Mouse (Mus musculus) stomach, postnatal 0 days (tissue): Measurements from ENCODE around the gene Alox5.

ENCODE experiments used
- CTCF ChIP-seq: IDR thresholded peaks from 2 replicates; pipeline ENCODE4 v1.5.1; 2016; ENCODE audit warnings: antibody characterized with exemption, low read depth, mild to moderate bottlenecking, moderate library complexity
- EP300 ChIP-seq: optimal IDR thresholded peaks from 2 replicates; pipeline ENCODE3; 2016; ENCODE audit warnings: antibody characterized with exemption

- TF ChIP-seq CTCF (no peak), EP300 (no peak)
These were observed 44.9 kb downstream of the Alox5 start for GRCm38 (mm10) chr6:116416000-116416552.
